Mouse (Mus musculus): Measurements from ENCODE around the gene Rpl36-ps4. TPM values are rescaled to one million over a fixed set of nuclear protein-coding genes. Genes with fewer than 3 reads are reported as not detected.

Rpl36-ps4 gene
- total RNA-seq (2014; rRNA removed; ENCODE audit: low replicate concordance) (not detected in 2 replicates), polyA plus RNA-seq (2015; fragmentation: Nextera tagmentation; extraction: Ambion mirVana) (not detected in 2 replicates)

GRCm38 (mm10) chr17:87920677-87921076 is at the start of gene Rpl36-ps4:
Rpl36-ps4 (plus strand) TSS chr17:87920977.
- ATAC-seq (ENCODE audit: insufficient read depth, low read depth): no peak
- Histone ChIP-seq H3K27me3 (ENCODE audit: control insufficient read depth, insufficient read depth, low read length) (no peaks in the 10 kb centered on the region), H3K4me3 (ENCODE audit: low read depth, low read length) (no peak within 1 kb of the TSS), H3K9me3 (replicated peaks; ENCODE audit: control insufficient read depth, low read length) (no peaks in the 10 kb centered on the region), H3K4me1 (ENCODE audit: control insufficient read depth, insufficient read depth) (no peaks in the 10 kb centered on the region), H3K4me2 (ENCODE audit: low read depth, low read length) (no peak within 1 kb of the TSS), H3K36me3 (replicated peaks; ENCODE audit: control insufficient read depth, insufficient read depth, low read length) (no peaks in the 10 kb centered on the region), H3K27ac (ENCODE audit: low read depth) (no peak within 1 kb of the TSS), H3K9ac (replicated peaks; ENCODE audit: low read depth, low read length) (no peak within 1 kb of the TSS)
- WGBS: 70% methylated on average over 5 of the region's 5 CpGs
- TF ChIP-seq EP300 (IDR thresholded peaks at IDR 0.05; ENCODE audit: low read depth) (no peak), CTCF (IDR thresholded peaks at IDR 0.05; ENCODE audit: low read depth) (no peak)
- no peak for DNase-seq (ENCODE audit: low spot score)

GRCm38 (mm10) chr17:87871461-87872126 is 49.2 kb upstream of the Rpl36-ps4 start:
- no peak for TF ChIP-seq EP300 (IDR thresholded peaks at IDR 0.05; ENCODE audit: low read depth)
- no peak for TF ChIP-seq CTCF (IDR thresholded peaks at IDR 0.05; ENCODE audit: low read depth)
- H3K27ac ChIP-seq (ENCODE audit: low read depth): no peak overlapping the region
- no peaks in the 10 kb centered on the region for H3K36me3 ChIP-seq (replicated peaks; ENCODE audit: control insufficient read depth, insufficient read depth, low read length)
- no peaks in the 10 kb centered on the region for H3K9me3 ChIP-seq (replicated peaks; ENCODE audit: control insufficient read depth, low read length)
- WGBS: 78% methylated on average over 13 of the region's 13 CpGs
- H3K4me2 ChIP-seq (ENCODE audit: low read depth, low read length): no peak overlapping the region
- ATAC-seq (ENCODE audit: insufficient read depth, low read depth): no peak
- no peak overlapping the region for H3K9ac ChIP-seq (replicated peaks; ENCODE audit: low read depth, low read length)
- no peak overlapping the region for H3K4me3 ChIP-seq (ENCODE audit: low read depth, low read length)
- H3K27me3 ChIP-seq (ENCODE audit: control insufficient read depth, insufficient read depth, low read length): no peaks in the 10 kb centered on the region
- DNase-seq (ENCODE audit: low spot score): no peak
- H3K4me1 ChIP-seq (ENCODE audit: control insufficient read depth, insufficient read depth): no peaks in the 10 kb centered on the region

DNA sequence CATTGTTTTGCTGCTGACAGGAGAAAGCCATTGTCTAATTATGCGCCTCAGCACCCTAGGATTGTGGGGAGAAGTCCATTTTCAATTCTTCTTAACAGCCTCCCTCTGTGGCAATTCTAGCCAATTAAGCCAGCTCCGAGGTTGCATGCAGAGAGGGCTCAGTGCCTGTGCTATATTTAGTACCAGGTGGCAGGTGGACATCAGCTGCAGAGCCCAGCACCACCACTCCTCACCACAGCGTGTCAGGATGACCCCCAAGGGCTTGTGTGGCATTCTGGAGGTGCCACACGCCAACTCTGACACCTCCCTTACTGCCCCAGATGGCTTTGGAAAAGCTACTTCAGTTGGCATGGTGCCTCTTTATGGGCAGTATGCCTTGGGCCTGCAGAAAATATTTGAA is 48.5 kb upstream of the Rpl36-ps4 start:
- Histone ChIP-seq H3K36me3 (replicated peaks; ENCODE audit: control insufficient read depth, insufficient read depth, low read length) (no peaks in the 10 kb centered on the region), H3K9me3 (replicated peaks; ENCODE audit: control insufficient read depth, low read length) (no peaks in the 10 kb centered on the region), H3K27ac (ENCODE audit: low read depth) (no peak overlapping the region), H3K4me2 (ENCODE audit: low read depth, low read length) (no peak overlapping the region), H3K9ac (replicated peaks; ENCODE audit: low read depth, low read length) (no peak overlapping the region), H3K27me3 (ENCODE audit: control insufficient read depth, insufficient read depth, low read length) (no peaks in the 10 kb centered on the region), H3K4me3 (ENCODE audit: low read depth, low read length) (no peak overlapping the region), H3K4me1 (ENCODE audit: control insufficient read depth, insufficient read depth) (no peaks in the 10 kb centered on the region)
- ATAC-seq (ENCODE audit: insufficient read depth, low read depth) (peak; percentile 33; the same call in 1 of the 2 replicates), DNase-seq (ENCODE audit: low spot score) (no peak)
- TF ChIP-seq EP300 (IDR thresholded peaks at IDR 0.05; ENCODE audit: low read depth): no peak
- TF ChIP-seq CTCF (IDR thresholded peaks at IDR 0.05; ENCODE audit: low read depth): no peak
- WGBS: 31% methylated on average over 4 of the region's 4 CpGs

DNA sequence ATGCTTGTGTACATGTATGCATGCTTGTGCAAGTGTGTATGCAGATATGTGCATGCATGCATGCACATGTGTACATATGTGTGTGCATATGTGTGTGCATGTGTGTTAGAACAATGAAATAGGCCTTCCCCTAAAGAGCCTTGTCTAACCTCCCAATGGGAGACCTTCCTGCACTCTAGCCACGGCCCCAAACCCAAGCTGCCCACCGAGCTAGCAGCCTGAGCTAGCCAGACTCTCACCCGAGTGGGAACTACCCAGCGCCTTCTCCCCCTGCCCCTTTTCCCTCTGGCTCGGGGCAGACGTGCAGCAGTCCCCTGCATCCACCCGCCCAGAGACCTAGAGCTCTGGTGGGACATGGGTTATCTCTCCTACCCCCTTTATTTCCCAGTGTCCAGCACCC is 47.3 kb upstream of the Rpl36-ps4 start:
- no peak overlapping the region for H3K27ac ChIP-seq (ENCODE audit: low read depth)
- no peak for DNase-seq (ENCODE audit: low spot score)
- H3K4me3 ChIP-seq (ENCODE audit: low read depth, low read length): no peak overlapping the region
- H3K9ac ChIP-seq (replicated peaks; ENCODE audit: low read depth, low read length): no peak overlapping the region
- no peak overlapping the region for H3K4me2 ChIP-seq (ENCODE audit: low read depth, low read length)
- TF ChIP-seq EP300 (IDR thresholded peaks at IDR 0.05; ENCODE audit: low read depth) (no peak), CTCF (IDR thresholded peaks at IDR 0.05; ENCODE audit: low read depth) (no peak)
- WGBS: 71% methylated on average over 7 of the region's 7 CpGs
- H3K4me1 ChIP-seq (ENCODE audit: control insufficient read depth, insufficient read depth): no peaks in the 10 kb centered on the region
- ATAC-seq (ENCODE audit: insufficient read depth, low read depth): no peak
- H3K9me3 ChIP-seq (replicated peaks; ENCODE audit: control insufficient read depth, low read length): no peaks in the 10 kb centered on the region
- H3K36me3 ChIP-seq (replicated peaks; ENCODE audit: control insufficient read depth, insufficient read depth, low read length): no peaks in the 10 kb centered on the region
- no peaks in the 10 kb centered on the region for H3K27me3 ChIP-seq (ENCODE audit: control insufficient read depth, insufficient read depth, low read length)

GRCm38 (mm10) chr17:87873943-87874342 is 46.8 kb upstream of the Rpl36-ps4 start:
- TF ChIP-seq CTCF (IDR thresholded peaks at IDR 0.05; ENCODE audit: low read depth): no peak
- no peak for TF ChIP-seq EP300 (IDR thresholded peaks at IDR 0.05; ENCODE audit: low read depth)
- no peaks in the 10 kb centered on the region for H3K36me3 ChIP-seq (replicated peaks; ENCODE audit: control insufficient read depth, insufficient read depth, low read length)
- no peak overlapping the region for H3K9ac ChIP-seq (replicated peaks; ENCODE audit: low read depth, low read length)
- H3K4me3 ChIP-seq (ENCODE audit: low read depth, low read length): no peak overlapping the region
- no peak for DNase-seq (ENCODE audit: low spot score)
- no peak overlapping the region for H3K4me2 ChIP-seq (ENCODE audit: low read depth, low read length)
- WGBS: 79% methylated on average over 4 of the region's 4 CpGs
- H3K4me1 ChIP-seq (ENCODE audit: control insufficient read depth, insufficient read depth): no peaks in the 10 kb centered on the region
- H3K9me3 ChIP-seq (replicated peaks; ENCODE audit: control insufficient read depth, low read length): no peaks in the 10 kb centered on the region
- ATAC-seq (ENCODE audit: insufficient read depth, low read depth): no peak
- no peak overlapping the region for H3K27ac ChIP-seq (ENCODE audit: low read depth)
- H3K27me3 ChIP-seq (ENCODE audit: control insufficient read depth, insufficient read depth, low read length): no peaks in the 10 kb centered on the region

Data from heart, postnatal 0 days (tissue).